Comparison of ENCODE assay signal across 19 mouse cellular contexts in genomic region chr5:122154782-122155181, GRCm38 (mm10). TPM values are rescaled to one million over a fixed set of nuclear protein-coding genes. Genes with fewer than 3 reads are reported as not detected.
A peak's percentile ranks its signal among the peaks of the same experiment; 100 is the strongest.
DNase-seq lines count a peak whose midpoint lies in the region; ATAC-seq and TF ChIP-seq lines count a peak whose summit lies in the region.
"Had no signal": no experiment of that assay in that cellular context is flagged by ENCODE, and none has a peak within 500 bp of the region (broad histone marks: within the 10 kb centered on the region; RNA-seq: fewer than 3 reads in every experiment).

No protein-coding gene starts in this region.

- peaks cover 31% of the 10 kb centered on the region for H3K4me1 ChIP-seq in intestine, embryonic 16.5 days (ENCODE audit: control insufficient read depth, insufficient read depth, low read length)
- peaks cover 16% of the 10 kb centered on the region for H3K4me1 ChIP-seq in intestine, embryonic 15.5 days (replicated peaks)
- peaks cover 18% of the 10 kb centered on the region for H3K4me1 ChIP-seq in testis, adult 2 months (ENCODE audit: control insufficient read depth, insufficient read depth, low read length)
- peaks cover 41% of the 10 kb centered on the region for H3K4me1 ChIP-seq in limb, embryonic 10.5 days
- H3K4me1 ChIP-seq in forebrain, embryonic 14.5 days (ENCODE audit: control insufficient read depth, insufficient read depth, low read length) = peaks cover 7% of the 10 kb centered on the region

- H3K27me3 ChIP-seq in intestine, embryonic 16.5 days (replicated peaks; ENCODE audit: control insufficient read depth, insufficient read depth, low read length) = no peaks in the 10 kb centered on the region
- H3K27me3 ChIP-seq in intestine, embryonic 15.5 days (replicated peaks) = no peaks in the 10 kb centered on the region
- no peaks in the 10 kb centered on the region for H3K27me3 ChIP-seq in testis, adult 2 months (ENCODE audit: control insufficient read depth, insufficient read depth, low read length)
- 0 out of 2 replicates have a peak, but pooled peaks cover 6% of the 10 kb centered on the region for H3K27me3 ChIP-seq in limb, embryonic 10.5 days (ENCODE audit: low read depth, poor library complexity, severe bottlenecking)
- no peaks in the 10 kb centered on the region; the same call in 1 of the 2 replicates for H3K27me3 ChIP-seq in forebrain, embryonic 14.5 days (replicated peaks; ENCODE audit: control insufficient read depth, insufficient read depth, low read length)
- H3K27me3 ChIP-seq: limb, embryonic 15.5 days had no signal

- TF ChIP-seq CTCF in testis, adult 2 months (IDR thresholded peaks at IDR 0.05; ENCODE audit: control insufficient read depth, insufficient read depth, insufficient replicate concordance, low read depth, low read length) = no peak

- no peak for ATAC-seq in intestine, embryonic 16.5 days
- no peak for ATAC-seq in intestine, embryonic 15.5 days
- ATAC-seq in forebrain, embryonic 14.5 days = no peak

- 68% methylated on average over 3 of the region's 3 CpGs for WGBS in intestine, embryonic 16.5 days
- 63% methylated on average over 3 of the region's 3 CpGs for WGBS in intestine, embryonic 15.5 days
- WGBS in limb, embryonic 10.5 days = 80% methylated on average over 3 of the region's 3 CpGs
- WGBS in forebrain, embryonic 14.5 days = 78% methylated on average over 3 of the region's 3 CpGs

- TF ChIP-seq POLR2A in testis, adult 2 months (IDR thresholded peaks at IDR 0.05; ENCODE audit: control insufficient read depth, low read depth, low read length) = no peak

- no peak for DNase-seq in testis, postnatal 14 days (ENCODE audit: low spot score)
- no peak for DNase-seq in limb, embryonic 10.5 days (ENCODE audit: low spot score)
- DNase-seq in thymus, postnatal 25 days = no peak
- DNase-seq in forebrain, embryonic 14.5 days (ENCODE audit: low spot score) = no peak
- DNase-seq: adrenal gland, adult 8-10 months; cerebellum, adult 11 months; cerebellum, postnatal 14 days; layer of hippocampus, adult 9-11 months; lung, postnatal 14 days; right cerebral cortex, adult 18-20 months; thymus, adult 2 months had no signal

- no peak overlapping the region for H3K4me3 ChIP-seq in intestine, embryonic 16.5 days (ENCODE audit: low read length)
- no peak overlapping the region for H3K4me3 ChIP-seq in intestine, embryonic 15.5 days (replicated peaks)
- no peak overlapping the region for H3K4me3 ChIP-seq in testis, adult 2 months (ENCODE audit: control insufficient read depth, low read depth, low read length)
- no peak overlapping the region for H3K4me3 ChIP-seq in limb, embryonic 10.5 days
- H3K4me3 ChIP-seq in forebrain, embryonic 14.5 days (ENCODE audit: low read depth, low read length) = no peak overlapping the region
- H3K4me3 ChIP-seq: hindbrain, embryonic 10.5 days; limb, embryonic 15.5 days had no signal

- H3K27ac ChIP-seq in intestine, embryonic 16.5 days (ENCODE audit: low read length) = peak overlapping the region; percentile 84
- no peak overlapping the region for H3K27ac ChIP-seq in intestine, embryonic 15.5 days
- peak overlapping the region; percentile 25 for H3K27ac ChIP-seq in testis, adult 2 months (ENCODE audit: control insufficient read depth, insufficient read depth, low read depth, low read length)
- 0 out of 2 replicates have a peak overlapping the region, but pooled peaks have one; percentile 25 for H3K27ac ChIP-seq in limb, embryonic 10.5 days
- no peak overlapping the region for H3K27ac ChIP-seq in forebrain, embryonic 14.5 days (ENCODE audit: low read depth, low read length)
- H3K27ac ChIP-seq: hindbrain, embryonic 10.5 days; limb, embryonic 15.5 days had no signal

- no peaks in the 10 kb centered on the region for H3K36me3 ChIP-seq in intestine, embryonic 16.5 days (ENCODE audit: control insufficient read depth, insufficient read depth, low read length)
- H3K36me3 ChIP-seq in intestine, embryonic 15.5 days = no peaks in the 10 kb centered on the region
- H3K36me3 ChIP-seq in testis, adult 2 months (ENCODE audit: control insufficient read depth, insufficient read depth, low read length) = no peaks in the 10 kb centered on the region
- peaks cover 6% of the 10 kb centered on the region for H3K36me3 ChIP-seq in limb, embryonic 10.5 days
- H3K36me3 ChIP-seq in forebrain, embryonic 14.5 days (ENCODE audit: control insufficient read depth, insufficient read depth, low read length) = no peaks in the 10 kb centered on the region
- H3K36me3 ChIP-seq: limb, embryonic 15.5 days had no signal

- H3K4me2 ChIP-seq in intestine, embryonic 16.5 days (ENCODE audit: low read depth, low read length) = no peak overlapping the region
- H3K4me2 ChIP-seq in intestine, embryonic 15.5 days (replicated peaks) = no peak overlapping the region
- H3K4me2 ChIP-seq in forebrain, embryonic 14.5 days (ENCODE audit: low read length) = no peak overlapping the region
- H3K4me2 ChIP-seq: limb, embryonic 15.5 days had no signal

- H3K9ac ChIP-seq in intestine, embryonic 16.5 days (ENCODE audit: low read depth, low read length) = peak overlapping the region; percentile 10; the same call in 1 of the 2 replicates
- no peak overlapping the region for H3K9ac ChIP-seq in intestine, embryonic 15.5 days
- no peak overlapping the region for H3K9ac ChIP-seq in forebrain, embryonic 14.5 days (ENCODE audit: low read length)
- H3K9ac ChIP-seq: limb, embryonic 15.5 days had no signal

- H3K9me3 ChIP-seq in intestine, embryonic 16.5 days (ENCODE audit: control insufficient read depth, low read length) = no peaks in the 10 kb centered on the region
- H3K9me3 ChIP-seq in intestine, embryonic 15.5 days = no peaks in the 10 kb centered on the region
- no peaks in the 10 kb centered on the region for H3K9me3 ChIP-seq in limb, embryonic 10.5 days (replicated peaks)
- H3K9me3 ChIP-seq in forebrain, embryonic 14.5 days (replicated peaks; ENCODE audit: control insufficient read depth, low read length) = no peaks in the 10 kb centered on the region
- H3K9me3 ChIP-seq: hindbrain, embryonic 10.5 days; limb, embryonic 15.5 days had no signal

RNA-seq across cellular contexts. Expression of gene Ppp1cc, which starts 3.3 kb away (rescaled TPM):
- polyA plus RNA-seq in intestine, embryonic 16.5 days (2015; fragmentation: Nextera tagmentation; extraction: Ambion mirVana) = 213 and 215 TPM in 2 replicates
- polyA plus RNA-seq in intestine, embryonic 15.5 days (2015; fragmentation: Nextera tagmentation; extraction: Ambion mirVana) = 240 and 244 TPM in 2 replicates
- 524 and 547 TPM in 2 replicates for polyA plus RNA-seq in testis, adult 2 months (2012; rRNA removed)
- 373 and 383 TPM in 2 replicates for polyA plus RNA-seq in limb, embryonic 10.5 days (2016; fragmentation: Nextera tagmentation; extraction: Ambion mirVana)
- 274 and 280 TPM in 2 replicates for polyA plus RNA-seq in forebrain, embryonic 14.5 days (2014; fragmentation: Nextera tagmentation; extraction: Ambion mirVana)

RNA-seq across cellular contexts. Expression of gene Ccdc63, which starts 14.2 kb away (rescaled TPM):
- not detected in 2 replicates for polyA plus RNA-seq in intestine, embryonic 16.5 days (2015; fragmentation: Nextera tagmentation; extraction: Ambion mirVana)
- not detected in 2 replicates for polyA plus RNA-seq in intestine, embryonic 15.5 days (2015; fragmentation: Nextera tagmentation; extraction: Ambion mirVana)
- 288 and 313 TPM in 2 replicates for polyA plus RNA-seq in testis, adult 2 months (2012; rRNA removed)
- polyA plus RNA-seq in limb, embryonic 10.5 days (2016; fragmentation: Nextera tagmentation; extraction: Ambion mirVana) = not detected in 2 replicates
- not detected in 2 replicates for polyA plus RNA-seq in forebrain, embryonic 14.5 days (2014; fragmentation: Nextera tagmentation; extraction: Ambion mirVana)
- polyA plus RNA-seq: forebrain, embryonic 11.5 days; hindbrain, embryonic 10.5 days; midbrain, postnatal 0 days; neural tube, embryonic 11.5 days had no signal

RNA-seq across cellular contexts. Expression of gene Hvcn1, which starts 51.8 kb away (rescaled TPM):
- polyA plus RNA-seq in intestine, embryonic 16.5 days (2015; fragmentation: Nextera tagmentation; extraction: Ambion mirVana) = 5.6 and 5.7 TPM in 2 replicates
- polyA plus RNA-seq in intestine, embryonic 15.5 days (2015; fragmentation: Nextera tagmentation; extraction: Ambion mirVana) = 5.2 and 5.8 TPM in 2 replicates
- polyA plus RNA-seq in testis, adult 2 months (2012; rRNA removed) = 0.93 and 0.99 TPM in 2 replicates
- 9.6 and 11.8 TPM in 2 replicates for polyA plus RNA-seq in limb, embryonic 10.5 days (2016; fragmentation: Nextera tagmentation; extraction: Ambion mirVana)
- 1.3 and 2.4 TPM in 2 replicates for polyA plus RNA-seq in forebrain, embryonic 14.5 days (2014; fragmentation: Nextera tagmentation; extraction: Ambion mirVana)

RNA-seq across cellular contexts. Expression of gene Myl2, which starts 54.0 kb away (rescaled TPM):
- polyA plus RNA-seq in intestine, embryonic 16.5 days (2015; fragmentation: Nextera tagmentation; extraction: Ambion mirVana) = 0.87 and 1.9 TPM in 2 replicates
- polyA plus RNA-seq in intestine, embryonic 15.5 days (2015; fragmentation: Nextera tagmentation; extraction: Ambion mirVana) = 0.45 and 0.62 TPM in 2 replicates
- 1.4 and 1.5 TPM in 2 replicates for polyA plus RNA-seq in testis, adult 2 months (2012; rRNA removed)
- 3.1 TPM in 2 replicates for polyA plus RNA-seq in limb, embryonic 10.5 days (2016; fragmentation: Nextera tagmentation; extraction: Ambion mirVana)
- polyA plus RNA-seq in forebrain, embryonic 14.5 days (2014; fragmentation: Nextera tagmentation; extraction: Ambion mirVana) = 1.0 and 1.1 TPM in 2 replicates
- polyA plus RNA-seq: forebrain, embryonic 11.5 days had no signal

Comparison
In these comparisons a context has a peak if more than half of its experiments do, and no peak if none do; other contexts are left out.
1. H3K27ac ChIP-seq: peak in intestine, embryonic 16.5 days (single experiment), testis, adult 2 months (single experiment) and limb, embryonic 10.5 days (single experiment); none in intestine, embryonic 15.5 days (single experiment) and forebrain, embryonic 14.5 days (single experiment).
2. RNA of gene Ccdc63, which starts 14.2 kb away (polyA plus RNA-seq): 288 to 313 TPM in testis, adult 2 months; not detected in forebrain, embryonic 14.5 days, not detected in intestine, embryonic 15.5 days, not detected in intestine, embryonic 16.5 days and not detected in limb, embryonic 10.5 days; every median in the first group is over 100 times any median in the second.